ENCODE assay signal across 28 mouse cellular contexts in genomic region chr5:107253395-107253794, GRCm38 (mm10). TPM values are rescaled to one million over a fixed set of nuclear protein-coding genes. Genes with fewer than 3 reads are reported as not detected.
DNase-seq lines count a peak whose midpoint lies in the region; ATAC-seq and TF ChIP-seq lines count a peak whose summit lies in the region.
"Had no signal": no experiment of that assay in that cellular context is flagged by ENCODE, and none has a peak within 500 bp of the region (broad histone marks: within the 10 kb centered on the region; RNA-seq: fewer than 3 reads in every experiment).

No protein-coding gene starts in this region.

- no peak for TF ChIP-seq CTCF in heart, postnatal 0 days (IDR thresholded peaks at IDR 0.05; ENCODE audit: low read depth)

- no peaks in the 10 kb centered on the region for H3K36me3 ChIP-seq in heart, postnatal 0 days (replicated peaks; ENCODE audit: control insufficient read depth, insufficient read depth, low read length)
- peaks cover 18% of the 10 kb centered on the region; the same call in 1 of the 2 replicates for H3K36me3 ChIP-seq in heart, embryonic 10.5 days
- H3K36me3 ChIP-seq in lung, embryonic 16.5 days (ENCODE audit: control insufficient read depth, insufficient read depth, low read length): peaks cover 4% of the 10 kb centered on the region; the same call in 1 of the 2 replicates
- no peaks in the 10 kb centered on the region; the same call in 1 of the 2 replicates for H3K36me3 ChIP-seq in intestine, embryonic 16.5 days (ENCODE audit: control insufficient read depth, insufficient read depth, low read length)
- H3K36me3 ChIP-seq: hindbrain, embryonic 13.5 days; liver, embryonic 15.5 days; midbrain, embryonic 13.5 days; neural tube, embryonic 15.5 days; stomach, embryonic 15.5 days had no signal

- no peaks in the 10 kb centered on the region for H3K9me3 ChIP-seq in heart, postnatal 0 days (replicated peaks; ENCODE audit: control insufficient read depth, low read length)
- H3K9me3 ChIP-seq in heart, embryonic 10.5 days: no peaks in the 10 kb centered on the region
- peaks cover 2% of the 10 kb centered on the region; the same call in 1 of the 2 replicates for H3K9me3 ChIP-seq in lung, embryonic 16.5 days (ENCODE audit: control insufficient read depth, low read length)
- H3K9me3 ChIP-seq in intestine, embryonic 16.5 days (ENCODE audit: control insufficient read depth, low read length): no peaks in the 10 kb centered on the region
- H3K9me3 ChIP-seq: liver, embryonic 15.5 days; neural tube, embryonic 15.5 days; stomach, embryonic 15.5 days had no signal

- no peak for DNase-seq in heart, postnatal 0 days (ENCODE audit: low spot score)
- no peak for DNase-seq in heart, embryonic 10.5 days (ENCODE audit: low spot score)
- no peak for DNase-seq in lung, postnatal 4 days
- peak; percentile 75 for DNase-seq in NIH3T3 (ENCODE audit: low read depth)
- no peak for DNase-seq in retina, postnatal 1 day
- DNase-seq: adrenal gland, postnatal 25 days; cerebellum, adult 18-20 months; gastrocnemius, postnatal 10 days; heart, postnatal 36 days; kidney, adult 2 months; kidney, postnatal 36 days; right cerebral cortex, postnatal 25 days had no signal

- H3K4me2 ChIP-seq in heart, postnatal 0 days (ENCODE audit: low read depth, low read length): no peak overlapping the region
- H3K4me2 ChIP-seq in lung, embryonic 16.5 days (ENCODE audit: low read depth, low read length): no peak overlapping the region
- no peak overlapping the region for H3K4me2 ChIP-seq in intestine, embryonic 16.5 days (ENCODE audit: low read depth, low read length)
- H3K4me2 ChIP-seq: embryonic facial prominence, embryonic 13.5 days; heart, embryonic 12.5 days; hindbrain, embryonic 13.5 days; limb, embryonic 13.5 days; liver, embryonic 15.5 days; midbrain, embryonic 13.5 days; neural tube, embryonic 15.5 days; stomach, embryonic 15.5 days had no signal

- no peak for TF ChIP-seq EP300 in heart, postnatal 0 days (IDR thresholded peaks at IDR 0.05; ENCODE audit: low read depth)

- no peak overlapping the region for H3K4me3 ChIP-seq in heart, postnatal 0 days (ENCODE audit: low read depth, low read length)
- no peak overlapping the region for H3K4me3 ChIP-seq in heart, embryonic 10.5 days
- no peak overlapping the region for H3K4me3 ChIP-seq in lung, embryonic 16.5 days (ENCODE audit: low read length)
- H3K4me3 ChIP-seq in intestine, embryonic 16.5 days (ENCODE audit: low read length): no peak overlapping the region
- H3K4me3 ChIP-seq: embryonic facial prominence, embryonic 13.5 days; forebrain, embryonic 10.5 days; heart, embryonic 12.5 days; hindbrain, embryonic 13.5 days; layer of hippocampus, adult 2 months; left cerebral cortex, adult 2 months; limb, embryonic 13.5 days; liver, embryonic 15.5 days; midbrain, embryonic 13.5 days; neural tube, embryonic 15.5 days; stomach, embryonic 15.5 days had no signal

- 0 out of 2 replicates have a peak, but pooled peaks have one; percentile 11 for ATAC-seq in heart, postnatal 0 days (ENCODE audit: insufficient read depth, low read depth)
- 0 out of 2 replicates have a peak, but pooled peaks have one; percentile 27 for ATAC-seq in lung, embryonic 16.5 days (ENCODE audit: low read depth)
- peak; percentile 19; the same call in 1 of the 2 replicates for ATAC-seq in intestine, embryonic 16.5 days
- ATAC-seq in activated CD4-positive, CD25-positive, alpha-beta regulatory T cell, adult 4 months: no peak
- ATAC-seq: midbrain, embryonic 13.5 days had no signal

- H3K27ac ChIP-seq in heart, postnatal 0 days (ENCODE audit: low read depth): no peak overlapping the region
- H3K27ac ChIP-seq in heart, embryonic 10.5 days: no peak overlapping the region
- H3K27ac ChIP-seq in lung, embryonic 16.5 days (ENCODE audit: low read length): peak overlapping the region; percentile 62; the same call in 1 of the 2 replicates
- no peak overlapping the region; the same call in 1 of the 2 replicates for H3K27ac ChIP-seq in intestine, embryonic 16.5 days (ENCODE audit: low read length)
- H3K27ac ChIP-seq: forebrain, embryonic 10.5 days; hindbrain, embryonic 13.5 days; layer of hippocampus, adult 2 months; left cerebral cortex, adult 2 months; limb, embryonic 13.5 days; liver, embryonic 15.5 days; macrophage; midbrain, embryonic 13.5 days; neural tube, embryonic 15.5 days had no signal

- H3K4me1 ChIP-seq in heart, postnatal 0 days (ENCODE audit: control insufficient read depth, insufficient read depth): peaks cover 15% of the 10 kb centered on the region
- peaks cover 34% of the 10 kb centered on the region for H3K4me1 ChIP-seq in heart, embryonic 10.5 days
- H3K4me1 ChIP-seq in lung, embryonic 16.5 days (replicated peaks; ENCODE audit: control insufficient read depth, insufficient read depth, low read length): peaks cover 33% of the 10 kb centered on the region
- H3K4me1 ChIP-seq in intestine, embryonic 16.5 days (ENCODE audit: control insufficient read depth, insufficient read depth, low read length): peaks cover 28% of the 10 kb centered on the region

- no peak overlapping the region for H3K9ac ChIP-seq in heart, postnatal 0 days (replicated peaks; ENCODE audit: low read depth, low read length)
- no peak overlapping the region for H3K9ac ChIP-seq in lung, embryonic 16.5 days (ENCODE audit: low read length)
- no peak overlapping the region for H3K9ac ChIP-seq in intestine, embryonic 16.5 days (ENCODE audit: low read depth, low read length)
- H3K9ac ChIP-seq: embryonic facial prominence, embryonic 13.5 days; heart, embryonic 12.5 days; hindbrain, embryonic 13.5 days; limb, embryonic 13.5 days; liver, embryonic 15.5 days; midbrain, embryonic 13.5 days; neural tube, embryonic 15.5 days; stomach, embryonic 15.5 days had no signal

- H3K27me3 ChIP-seq in heart, postnatal 0 days (ENCODE audit: control insufficient read depth, insufficient read depth, low read length): no peaks in the 10 kb centered on the region
- H3K27me3 ChIP-seq in heart, embryonic 10.5 days (ENCODE audit: insufficient read depth, poor library complexity, severe bottlenecking): no peaks in the 10 kb centered on the region
- H3K27me3 ChIP-seq in lung, embryonic 16.5 days (ENCODE audit: control insufficient read depth, insufficient read depth, low read depth, low read length): no peaks in the 10 kb centered on the region
- no peaks in the 10 kb centered on the region for H3K27me3 ChIP-seq in intestine, embryonic 16.5 days (replicated peaks; ENCODE audit: control insufficient read depth, insufficient read depth, low read length)
- H3K27me3 ChIP-seq: CH12.LX; embryonic facial prominence, embryonic 13.5 days; heart, embryonic 12.5 days; limb, embryonic 13.5 days; liver, embryonic 15.5 days; stomach, embryonic 15.5 days had no signal

- WGBS in heart, postnatal 0 days: 68% methylated on average over 3 of the region's 3 CpGs
- WGBS in heart, embryonic 10.5 days: 92% methylated on average over 3 of the region's 3 CpGs
- WGBS in lung, embryonic 16.5 days: 83% methylated on average over 3 of the region's 3 CpGs
- 86% methylated on average over 3 of the region's 3 CpGs for WGBS in intestine, embryonic 16.5 days

RNA-seq across cellular contexts. Expression of gene Tgfbr3, which starts 36.0 kb away (rescaled TPM):
- 59.7 and 60.6 TPM in 2 replicates for total RNA-seq in heart, postnatal 0 days (2014; rRNA removed; ENCODE audit: low replicate concordance)
- 11.8 TPM in 2 replicates for polyA plus RNA-seq in heart, postnatal 0 days (2015; fragmentation: Nextera tagmentation; extraction: Ambion mirVana)
- 36.7 and 54.6 TPM in 2 replicates for polyA plus RNA-seq in heart, embryonic 10.5 days (2016; fragmentation: Nextera tagmentation; extraction: Ambion mirVana)
- 29.1 and 31.5 TPM in 2 replicates for polyA plus RNA-seq in lung, embryonic 16.5 days (2015; fragmentation: Nextera tagmentation; extraction: Ambion mirVana)
- 14.6 and 14.9 TPM in 2 replicates for polyA plus RNA-seq in intestine, embryonic 16.5 days (2015; fragmentation: Nextera tagmentation; extraction: Ambion mirVana)
- polyA plus RNA-seq in activated CD4-positive, CD25-positive, alpha-beta regulatory T cell, adult 4 months (2017; shearing (Covaris generic)): 1 to 10 TPM; 4.0 to 8.2 TPM
